Mouse (Mus musculus): ENCODE measurements at regions not wholly inside any gene's neighbourhood (a gene's known extent, or its start where the extent isn't known, plus 50 kb on each side); places are given as distances from the start of the nearest gene placed in this dataset.

DNA sequence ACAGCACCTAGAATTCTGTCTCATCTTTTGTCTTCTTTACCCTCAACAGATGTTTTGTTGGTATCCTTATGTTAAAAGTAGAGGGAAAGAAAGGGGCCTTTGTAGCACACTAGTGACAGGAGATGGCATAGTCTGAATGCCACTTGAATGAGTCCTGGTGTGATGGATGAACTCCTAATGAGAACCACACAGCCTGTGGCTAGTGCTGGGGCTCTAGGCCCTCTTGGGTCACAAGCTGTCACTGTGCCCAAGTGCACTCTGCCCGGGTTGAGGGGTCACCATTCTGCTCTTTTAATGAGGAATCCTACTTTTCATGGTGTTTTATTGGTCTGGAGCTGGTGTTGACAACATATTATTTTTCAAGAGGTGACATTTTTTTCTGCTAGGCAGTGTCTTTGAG lies 355.0 kb upstream of the Nrp1 start:
- TF ChIP-seq CTCF (IDR thresholded peaks at IDR 0.05; ENCODE audit: borderline replicate concordance, insufficient read depth, low read depth, low read length) (no peak), POLR2A (IDR thresholded peaks at IDR 0.05; ENCODE audit: borderline replicate concordance, insufficient read depth, low read length) (no peak)
